Mouse (Mus musculus) cerebellum, postnatal 36 days (tissue): ENCODE data around the gene Cckbr.

Source experiments
- DNase-seq, 2 experiments: peaks; one replicate each; pipeline ENCODE4 v3.0.0; 2021 to 2022; ENCODE audit warnings: mixed read lengths in 2 of 2

Cckbr gene

DNA sequence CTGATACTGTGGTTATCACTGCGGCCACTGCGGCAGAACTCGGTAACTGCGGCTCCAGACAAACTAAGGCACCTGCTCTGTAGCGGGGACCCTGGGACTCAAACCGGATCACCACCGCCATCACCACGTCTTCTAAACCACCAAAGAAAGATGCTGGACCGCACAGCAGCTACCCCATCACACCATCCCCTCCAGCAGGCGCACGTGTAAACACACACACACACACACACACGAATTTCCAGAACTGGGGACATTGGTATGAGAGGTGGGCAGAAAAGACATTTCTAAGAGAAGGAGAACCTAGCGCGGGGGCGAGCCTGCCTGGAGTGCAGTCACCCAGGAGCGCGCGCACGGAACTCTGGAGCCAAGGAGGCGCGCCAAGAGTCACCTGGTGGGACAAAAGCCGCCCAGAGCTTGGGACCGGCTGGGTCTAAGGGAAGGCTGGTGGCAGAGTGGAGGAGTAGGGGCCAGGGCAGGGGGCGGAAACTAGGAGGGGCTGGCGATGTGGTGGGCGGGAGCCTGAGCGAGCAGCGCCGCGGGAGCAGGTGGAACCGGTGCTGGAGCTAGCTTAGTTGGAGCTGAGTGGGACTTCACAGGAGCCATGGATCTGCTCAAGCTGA lies at the start of gene Cckbr:
Gene Cckbr (plus strand): TSS at position 308 of the 620 bp plus-strand sequence.
- DNase-seq: no peak

DNA sequence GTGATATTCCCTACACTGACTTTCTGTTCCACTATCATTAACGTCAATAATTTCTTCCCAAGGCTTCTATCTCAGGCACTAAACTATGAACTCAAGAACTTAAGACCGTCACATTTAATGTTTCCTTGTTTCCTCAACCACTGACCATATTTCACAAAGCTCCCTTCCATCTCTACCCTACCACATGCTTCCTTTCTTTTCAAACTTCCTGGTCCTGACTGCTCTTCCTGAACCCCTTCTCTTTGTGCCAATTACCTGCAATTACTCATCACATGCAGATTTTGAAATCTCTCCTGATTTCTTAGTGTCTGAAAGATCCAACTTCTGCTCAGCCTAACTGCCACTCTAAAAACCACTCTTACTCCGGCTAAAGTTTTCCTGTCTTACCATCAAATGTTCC lies 45.2 kb upstream of the Cckbr start:
- DNase-seq: no peak

DNA sequence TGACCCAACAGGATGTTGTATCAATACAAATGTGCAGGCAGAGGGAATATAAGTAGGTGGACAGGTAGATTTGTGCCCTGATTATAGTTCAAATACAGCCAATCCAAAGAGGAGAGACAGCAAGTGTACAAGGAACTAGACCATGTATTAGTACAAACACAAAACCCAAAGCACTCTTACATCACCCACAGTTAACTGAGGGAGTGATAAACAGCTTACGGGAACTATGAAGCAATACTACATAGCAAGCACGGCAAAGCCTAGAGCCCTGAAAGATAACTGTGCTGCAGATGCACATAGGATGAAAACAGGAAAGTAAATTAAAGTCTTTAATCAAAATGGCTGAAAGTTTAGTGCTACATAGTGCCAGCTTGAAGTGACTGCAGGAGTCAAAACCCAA lies 37.8 kb upstream of the Cckbr start:
- no peak for DNase-seq

DNA sequence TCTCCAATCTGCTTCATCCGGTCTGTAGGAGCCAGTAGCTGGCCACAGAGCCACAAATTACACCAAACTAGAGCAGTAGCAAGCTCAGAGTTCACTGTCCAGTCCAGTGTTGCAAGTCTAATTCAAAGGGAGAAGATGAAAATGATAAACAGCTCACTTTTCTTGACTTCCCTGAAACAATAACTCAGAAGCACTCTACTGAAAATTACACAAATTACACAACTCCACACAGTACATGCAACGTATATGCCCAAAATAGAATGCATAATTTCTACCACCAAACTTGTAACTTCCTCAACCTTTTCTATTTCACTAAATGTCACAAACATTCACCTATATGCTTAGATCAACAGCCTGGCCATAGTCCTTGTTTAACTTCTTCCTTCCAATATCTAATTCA lies 35.3 kb upstream of the Cckbr start:
- no peak for DNase-seq

DNA sequence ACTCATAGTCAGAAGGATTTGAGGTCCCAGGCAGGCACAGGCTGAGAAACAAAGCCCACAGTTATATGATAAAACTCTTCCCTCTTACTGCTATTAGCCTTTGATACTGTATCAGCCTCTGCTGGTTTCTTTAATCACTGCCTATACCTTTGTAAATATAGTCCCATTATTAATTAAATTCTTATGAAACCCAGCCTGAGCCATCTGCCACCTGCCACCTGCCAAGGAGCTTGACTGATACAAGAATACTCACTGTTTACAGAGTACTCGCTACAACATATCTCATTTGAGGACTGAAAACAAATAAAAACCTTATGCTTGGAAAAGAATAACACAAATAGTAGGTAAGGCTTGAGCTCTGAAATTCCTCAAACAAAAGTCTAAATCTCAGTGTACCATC lies 30.9 kb upstream of the Cckbr start:
- peak; percentile 63 for DNase-seq

DNA sequence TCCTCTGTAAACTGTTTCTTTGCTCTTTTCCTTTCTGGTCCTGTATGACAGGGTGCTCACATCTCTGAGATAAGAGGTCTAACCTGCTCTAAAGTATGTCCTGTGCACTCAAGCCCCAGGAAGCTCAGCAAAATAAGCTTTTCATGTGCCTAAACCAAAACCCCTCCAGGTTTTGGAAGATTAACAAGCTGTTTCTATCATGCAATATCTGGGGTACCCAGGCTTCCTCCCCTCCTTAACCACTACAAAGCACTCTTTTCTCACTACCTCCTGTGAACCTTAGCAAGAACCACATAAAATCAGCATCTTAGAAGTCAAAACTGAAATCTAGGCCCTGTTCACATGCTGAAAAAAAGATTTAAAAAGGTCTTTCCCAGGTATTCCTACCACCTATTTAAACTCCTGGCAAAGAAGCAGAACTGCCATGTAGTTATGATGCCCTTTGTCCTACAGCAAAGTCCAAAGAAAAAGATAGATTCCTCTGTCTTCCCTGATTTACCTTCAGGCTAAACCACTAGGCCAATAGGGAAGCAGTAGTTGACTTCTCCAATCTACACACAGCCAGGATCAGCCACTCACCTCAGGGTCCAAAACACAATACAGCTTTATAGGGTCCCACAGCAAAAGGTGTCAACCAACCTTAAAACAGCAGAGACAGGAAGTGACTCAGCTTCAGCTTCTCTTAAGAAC lies 30.3 kb upstream of the Cckbr start:
- DNase-seq: no peak

DNA sequence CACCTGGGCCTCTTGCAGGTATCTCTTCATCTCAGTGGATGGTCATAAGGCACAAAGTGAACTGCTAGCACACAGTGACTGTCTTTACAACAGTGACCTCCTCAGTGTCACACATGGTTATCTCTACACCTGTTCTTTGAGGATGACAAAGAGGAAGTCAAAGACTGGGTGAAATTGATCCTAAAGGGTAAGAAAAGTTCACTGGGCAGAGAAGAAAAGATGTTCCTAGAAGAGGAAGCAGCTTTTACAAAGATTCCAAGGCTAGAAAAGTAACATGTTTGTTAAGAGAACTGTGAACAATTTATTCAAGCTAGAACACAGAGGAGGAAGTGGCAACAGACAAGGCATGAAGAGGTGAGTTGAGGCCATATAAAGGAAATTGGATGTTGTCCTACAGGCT lies 29.4 kb upstream of the Cckbr start:
- no peak for DNase-seq

DNA sequence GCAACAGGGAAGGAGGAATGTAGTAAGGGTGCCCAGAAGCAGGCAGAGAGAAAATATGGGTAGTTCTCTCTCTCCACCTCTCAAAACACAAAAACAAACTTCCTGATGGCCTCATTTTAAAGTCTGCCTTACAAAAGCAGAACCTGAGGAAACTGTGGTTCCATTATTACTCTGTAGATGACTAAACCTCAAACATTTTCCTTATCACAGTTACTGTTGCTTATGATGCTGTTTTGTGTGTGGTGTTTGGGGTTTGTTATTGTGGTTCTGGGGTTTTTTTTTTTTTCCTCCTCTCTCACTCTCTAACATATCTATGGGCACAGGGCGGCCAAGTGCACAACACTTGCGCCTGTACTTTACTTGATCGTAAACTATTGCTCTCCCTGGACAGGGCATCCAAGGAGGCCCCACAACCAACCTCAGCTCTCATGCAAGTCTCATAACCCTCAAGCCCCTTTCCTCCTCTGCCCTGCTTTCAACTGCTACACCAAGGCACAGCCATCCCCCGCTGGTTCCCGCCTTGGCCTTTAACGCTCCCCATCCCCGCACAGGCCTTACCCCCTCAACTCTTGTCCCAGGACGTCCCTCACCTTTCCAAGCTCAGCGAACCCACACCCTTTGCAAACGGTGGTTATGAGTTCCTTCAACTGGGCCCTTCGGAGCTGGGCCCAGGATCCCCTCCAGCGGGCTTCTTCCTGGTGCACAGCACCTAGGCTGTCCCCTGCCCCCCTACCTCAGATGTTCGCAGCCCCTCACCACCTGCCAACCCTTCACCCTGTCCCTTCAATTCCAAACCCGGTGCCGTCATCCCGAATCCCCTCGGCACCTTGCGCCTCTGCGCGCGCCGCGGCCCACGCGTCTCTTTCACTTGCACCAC lies 26.2 kb upstream of the Cckbr start:
- DNase-seq: no peak

DNA sequence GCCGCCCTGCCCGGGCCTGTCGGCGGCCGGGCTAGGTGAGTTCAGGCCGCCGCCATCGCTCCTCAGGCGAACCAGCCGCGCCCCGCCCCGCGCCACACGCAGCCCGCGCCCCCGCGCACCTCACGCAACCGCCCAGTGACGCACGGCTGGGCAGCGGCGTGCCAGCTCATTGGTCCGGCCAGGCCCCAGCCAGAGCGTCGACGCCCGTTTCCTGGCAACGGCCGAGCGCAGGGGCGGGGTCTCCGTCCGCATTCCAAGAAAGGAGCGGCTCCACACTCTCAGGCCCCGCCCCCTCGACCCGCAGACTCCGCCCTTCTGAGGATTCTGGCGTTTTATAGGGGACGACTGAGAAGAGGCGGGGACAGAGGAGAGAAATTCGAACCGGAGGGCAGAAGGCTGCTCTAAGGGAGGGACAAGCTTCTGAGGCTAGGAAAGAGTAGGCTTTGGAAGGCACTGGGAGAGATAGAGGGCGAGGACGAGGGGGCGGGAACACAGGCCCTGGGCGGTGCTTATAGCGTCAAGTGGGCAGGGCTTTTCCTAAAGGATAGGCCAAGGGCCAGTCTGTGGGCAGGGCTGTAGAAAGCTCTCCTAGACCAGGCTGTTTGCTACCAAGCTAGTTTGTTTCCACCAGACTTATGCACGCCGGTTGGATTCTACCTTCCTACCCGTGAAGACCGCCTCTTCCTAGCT lies 25.5 kb upstream of the Cckbr start, which contains the start of gene Fam160a2:
Gene Fam160a2 (minus strand): TSS at position 120 of the 690 bp plus-strand sequence.
- DNase-seq: peak; percentile 100

DNA sequence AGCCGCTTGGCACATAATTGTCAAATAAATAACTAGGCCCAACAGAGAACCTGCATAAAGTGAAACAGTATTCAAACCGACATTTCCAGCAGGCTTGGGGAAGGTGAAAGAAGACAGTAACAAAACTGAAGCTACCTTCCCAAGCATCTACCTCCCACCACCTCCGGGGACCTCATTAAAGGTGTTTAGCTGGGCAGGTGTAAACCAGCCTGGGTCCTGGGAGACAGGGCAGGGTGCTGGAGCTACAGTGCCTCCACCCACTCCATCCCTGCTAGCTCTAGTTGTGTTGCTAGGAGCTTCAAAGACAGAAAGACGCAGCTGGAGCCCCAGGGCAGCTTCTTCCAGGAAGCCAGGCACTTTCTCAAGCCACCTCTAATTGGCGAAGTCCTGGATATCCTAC lies 21.3 kb upstream of the Cckbr start, which contains the start of gene Cnga4:
Gene Cnga4 (plus strand): TSS at position 301 of the 400 bp plus-strand sequence.
- DNase-seq: no peak

DNA sequence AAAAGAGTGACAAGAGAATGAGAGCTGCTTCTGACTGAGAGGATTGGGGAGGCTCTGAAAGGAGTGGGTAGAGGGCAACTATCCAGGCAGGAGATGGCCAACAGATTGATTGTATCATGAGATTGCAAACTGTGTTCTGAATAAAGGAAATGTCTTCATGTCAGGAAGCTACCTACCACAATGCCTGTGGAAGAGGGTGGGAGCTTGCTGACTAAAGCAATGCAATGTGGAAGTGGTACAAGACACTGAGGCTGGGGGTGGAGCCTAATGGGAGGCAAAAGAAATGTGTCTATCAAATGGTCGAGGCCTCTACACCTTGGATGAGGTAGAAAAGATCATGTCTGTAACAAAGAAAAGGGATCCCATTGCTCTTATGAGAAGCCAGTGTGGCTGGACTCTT lies 19.2 kb upstream of the Cckbr start:
- DNase-seq: no peak

DNA sequence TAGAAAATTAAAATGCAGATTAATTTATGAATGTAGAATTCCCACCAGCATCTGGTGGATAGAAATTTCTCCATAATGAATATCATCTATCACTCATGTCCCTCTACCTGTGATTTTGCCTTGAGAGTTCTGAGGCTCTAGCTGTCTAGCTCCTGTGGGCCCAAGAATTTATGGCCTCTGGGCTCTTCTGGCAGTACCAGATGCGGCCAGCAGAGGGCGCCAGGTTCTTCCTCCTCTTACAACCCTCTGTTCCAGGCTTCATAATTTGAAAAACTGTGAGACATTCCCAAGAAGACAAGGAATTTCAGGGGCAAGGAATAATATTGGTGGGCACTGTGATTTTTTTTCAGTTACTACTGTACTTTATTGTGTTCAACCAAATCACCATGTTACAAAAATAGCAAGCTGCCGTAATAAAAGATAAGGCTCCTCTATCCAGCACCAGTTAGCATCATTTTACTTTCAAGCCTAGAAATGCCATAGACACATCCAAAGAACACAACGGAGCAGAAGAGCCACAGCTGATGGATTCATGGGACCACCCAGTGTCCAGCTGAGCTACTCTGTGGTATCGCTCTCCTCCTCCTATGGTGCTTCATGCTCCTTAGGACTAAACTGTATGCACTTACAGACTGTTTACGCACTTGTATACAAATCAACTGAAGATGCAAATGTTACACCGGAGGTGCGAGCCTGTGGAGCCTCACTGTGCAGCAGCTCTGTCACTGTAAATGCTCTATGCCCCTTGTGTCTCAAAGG lies 13.5 kb upstream of the Cckbr start:
- peak; percentile 80 to 86 for DNase-seq

DNA sequence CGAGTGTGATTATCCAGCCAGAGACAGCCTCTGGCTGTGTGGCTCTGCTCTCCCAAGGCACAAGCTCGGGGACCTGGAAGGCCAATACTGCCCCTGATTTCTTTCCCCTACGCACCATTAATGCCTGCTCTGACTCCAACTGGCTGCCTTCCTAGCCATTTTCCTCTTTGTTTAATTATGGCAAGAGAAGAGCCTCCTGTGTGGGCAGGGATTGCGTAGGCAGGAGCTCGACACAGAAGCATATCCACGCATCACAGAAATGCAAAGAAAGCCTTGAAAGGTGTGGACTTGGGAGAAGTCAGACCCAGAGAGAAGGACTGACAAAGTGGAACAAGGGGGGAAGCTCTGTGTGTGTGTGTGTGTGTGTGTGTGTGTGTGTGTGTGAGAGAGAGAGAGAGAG lies 11.1 kb upstream of the Cckbr start:
- no peak for DNase-seq

DNA sequence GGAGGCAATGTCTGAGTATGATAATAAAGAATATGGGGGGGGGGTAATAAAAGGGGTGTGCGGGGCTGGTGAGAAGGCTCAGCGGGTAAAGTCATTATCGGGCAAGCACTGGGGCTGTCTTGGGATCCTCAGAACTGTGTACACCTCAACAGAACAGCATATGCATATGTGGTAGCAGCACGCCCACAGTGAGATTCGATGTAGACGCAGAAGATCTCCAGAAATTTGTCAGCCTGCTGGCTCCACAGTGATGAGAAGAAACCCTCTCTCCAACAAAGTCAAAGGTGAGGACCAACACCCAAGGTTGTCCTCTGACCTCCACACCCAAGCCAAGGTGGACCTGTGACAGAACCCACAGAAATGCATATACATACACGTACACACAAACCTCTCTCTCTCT lies 9.0 kb upstream of the Cckbr start:
- no peak for DNase-seq

DNA sequence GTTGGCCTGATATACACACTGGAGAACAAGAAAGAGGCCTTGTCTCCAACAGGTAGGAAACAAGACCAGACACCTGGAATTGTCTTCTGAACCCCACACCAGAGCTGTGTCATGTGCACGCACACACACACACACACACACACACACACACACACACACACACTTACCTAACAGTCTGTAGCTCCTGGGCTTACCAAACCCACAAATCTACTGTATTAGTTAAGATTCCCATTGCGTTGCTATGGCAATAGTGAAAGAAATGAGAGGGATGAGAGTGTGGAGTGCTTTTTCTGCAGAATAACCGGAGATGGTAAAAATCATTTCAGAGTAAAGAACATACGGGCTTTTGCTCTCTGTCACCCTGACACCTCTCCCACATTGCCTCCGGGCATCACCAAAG lies 7.4 kb upstream of the Cckbr start:
- DNase-seq: no peak

DNA sequence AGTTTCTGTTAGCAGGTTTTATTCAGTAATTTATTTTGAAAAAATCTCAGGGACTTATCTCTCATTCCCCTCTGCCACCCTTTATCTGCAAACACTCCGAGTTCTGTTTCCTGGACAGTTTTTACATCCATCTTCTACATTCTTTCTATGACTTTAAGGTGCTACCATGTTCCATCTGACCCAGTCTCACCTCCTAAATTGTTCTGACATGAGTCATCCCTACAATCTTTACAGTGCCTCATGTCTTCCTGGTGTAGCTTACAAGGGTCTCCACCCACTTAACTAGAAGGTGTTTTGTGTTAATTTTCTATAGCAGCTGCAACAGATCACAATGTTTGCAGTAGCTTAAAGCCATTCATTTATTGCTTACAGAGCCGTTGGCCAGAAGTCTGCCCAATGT lies 4.6 kb upstream of the Cckbr start:
- no peak for DNase-seq

DNA sequence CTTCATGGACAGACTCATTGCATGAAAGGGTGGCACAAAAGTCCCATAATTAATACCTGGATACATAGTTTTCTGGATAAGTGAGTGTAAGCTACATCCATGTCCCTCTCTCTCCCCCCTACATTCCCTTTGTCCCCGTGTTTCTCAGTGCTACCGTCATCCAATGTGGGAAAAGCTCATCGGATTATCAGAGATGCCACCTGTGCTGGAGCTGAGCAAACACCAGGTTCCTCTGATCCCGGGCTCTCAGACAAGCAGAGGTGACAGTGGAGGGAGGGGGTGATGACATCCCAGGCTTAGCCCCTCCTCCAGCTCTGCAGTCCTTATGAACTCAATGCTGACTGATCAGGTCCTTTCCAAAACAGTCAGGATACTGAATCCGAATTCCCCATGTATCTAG lies 1.2 kb upstream of the Cckbr start:
- DNase-seq: no peak

DNA sequence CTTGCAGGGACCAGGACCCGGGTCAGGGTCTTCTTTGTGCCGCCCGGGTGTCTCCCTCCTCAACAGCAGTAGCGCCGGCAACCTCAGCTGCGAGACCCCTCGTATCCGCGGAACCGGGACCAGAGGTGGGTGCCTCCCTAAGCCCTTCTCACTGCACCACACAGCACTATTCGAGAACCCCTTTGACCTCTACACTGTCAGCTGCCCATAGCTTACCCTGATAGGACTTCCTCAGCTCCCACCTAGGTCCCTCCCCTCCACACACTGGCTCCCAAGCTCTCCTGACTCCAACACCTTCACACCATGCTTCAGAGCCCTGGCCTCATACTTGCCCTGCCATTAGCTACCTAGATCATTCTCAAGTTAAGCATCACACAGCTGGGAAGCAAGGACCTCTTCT lies 520 bp downstream of the Cckbr start:
- DNase-seq: no peak

DNA sequence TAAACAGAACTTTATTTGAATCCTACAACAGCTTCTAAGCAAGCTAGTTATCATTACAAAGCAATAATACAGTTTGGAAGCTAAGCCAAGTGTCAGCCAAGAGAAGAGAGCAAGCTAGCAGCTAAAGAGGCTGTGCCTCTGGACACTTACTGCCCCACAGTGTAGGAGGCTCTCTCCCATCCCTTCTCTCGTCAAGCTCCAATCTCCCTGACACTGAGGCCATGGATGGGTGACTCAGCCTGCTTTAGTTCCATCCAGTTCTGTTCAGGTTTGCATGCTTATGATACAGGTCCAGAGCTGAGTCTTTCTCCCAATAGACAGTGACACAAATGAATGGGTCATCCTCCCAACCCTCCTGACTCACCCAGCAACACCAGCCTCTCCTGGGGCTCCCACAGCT lies 6.5 kb downstream of the Cckbr start:
- no peak for DNase-seq

DNA sequence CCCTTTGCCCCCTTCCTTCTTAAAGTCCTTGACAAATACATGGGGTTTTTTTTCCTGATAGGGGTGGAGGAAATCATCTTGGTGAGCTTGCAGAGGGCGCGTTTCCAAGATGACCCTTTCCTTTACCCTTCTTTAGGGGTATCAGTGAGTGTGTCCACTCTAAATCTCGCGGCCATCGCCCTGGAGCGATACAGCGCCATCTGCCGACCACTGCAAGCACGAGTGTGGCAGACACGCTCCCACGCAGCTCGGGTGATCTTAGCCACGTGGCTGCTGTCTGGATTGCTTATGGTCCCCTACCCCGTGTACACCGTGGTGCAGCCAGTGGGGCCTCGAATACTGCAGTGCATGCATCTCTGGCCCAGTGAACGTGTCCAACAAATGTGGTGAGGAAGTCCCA lies 8.3 kb downstream of the Cckbr start:
- DNase-seq: no peak

DNA sequence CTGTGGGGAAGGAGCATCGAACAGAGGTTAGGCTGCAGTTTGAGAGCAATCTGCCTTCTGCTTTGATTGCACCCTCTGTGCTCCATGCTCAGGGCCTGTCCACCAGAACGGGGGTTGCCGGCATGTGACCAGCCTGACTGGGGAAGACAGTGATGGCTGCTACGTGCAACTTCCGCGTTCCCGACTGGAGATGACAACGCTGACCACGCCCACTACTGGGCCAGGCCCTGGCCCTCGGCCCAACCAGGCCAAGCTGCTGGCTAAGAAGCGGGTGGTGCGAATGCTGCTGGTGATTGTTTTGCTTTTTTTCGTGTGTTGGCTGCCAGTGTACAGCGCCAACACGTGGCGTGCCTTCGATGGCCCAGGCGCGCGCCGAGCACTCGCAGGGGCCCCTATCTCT lies 9.3 kb downstream of the Cckbr start:
- DNase-seq: no peak
